Mouse (Mus musculus) kidney, adult 8-10 months (tissue): Measurements from ENCODE around the gene Cdc26.

Source experiments
- DNase-seq, 2 experiments: peaks; one replicate each; pipeline ENCODE4 v3.0.0; 2022

Gene Cdc26

DNA sequence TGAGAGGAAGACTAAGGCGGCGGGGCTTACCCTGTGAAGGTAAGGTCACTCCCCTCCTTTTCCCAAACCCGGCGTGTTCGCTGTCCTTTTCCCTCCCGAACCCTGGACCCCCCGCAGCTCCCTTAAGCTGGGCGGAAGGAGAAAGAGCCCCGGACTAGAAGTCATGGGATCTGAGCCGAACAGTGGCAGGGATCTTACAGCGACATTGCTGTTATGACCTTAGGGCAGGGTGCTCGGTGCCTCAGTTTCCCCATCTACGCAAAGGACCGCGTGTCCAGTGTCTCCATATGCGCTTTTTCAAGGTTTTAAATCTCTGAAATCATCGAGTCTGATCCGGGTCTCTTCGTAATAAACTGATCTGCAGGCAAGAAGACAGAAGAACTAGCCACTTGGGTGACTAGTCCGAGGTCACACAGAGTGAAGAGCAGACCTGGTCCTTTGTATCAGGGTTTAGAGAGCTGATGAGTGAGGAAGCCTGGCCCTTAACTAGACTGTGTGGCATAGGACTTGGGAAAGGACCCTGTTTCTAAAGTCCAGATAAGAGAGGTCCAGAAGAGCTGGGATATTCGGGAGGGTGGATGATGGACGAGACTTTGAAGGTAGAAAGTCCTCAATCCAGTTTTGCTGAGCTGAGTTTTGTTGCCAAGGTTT lies 47.5 kb downstream of the Cdc26 start:
- no peak for DNase-seq

DNA sequence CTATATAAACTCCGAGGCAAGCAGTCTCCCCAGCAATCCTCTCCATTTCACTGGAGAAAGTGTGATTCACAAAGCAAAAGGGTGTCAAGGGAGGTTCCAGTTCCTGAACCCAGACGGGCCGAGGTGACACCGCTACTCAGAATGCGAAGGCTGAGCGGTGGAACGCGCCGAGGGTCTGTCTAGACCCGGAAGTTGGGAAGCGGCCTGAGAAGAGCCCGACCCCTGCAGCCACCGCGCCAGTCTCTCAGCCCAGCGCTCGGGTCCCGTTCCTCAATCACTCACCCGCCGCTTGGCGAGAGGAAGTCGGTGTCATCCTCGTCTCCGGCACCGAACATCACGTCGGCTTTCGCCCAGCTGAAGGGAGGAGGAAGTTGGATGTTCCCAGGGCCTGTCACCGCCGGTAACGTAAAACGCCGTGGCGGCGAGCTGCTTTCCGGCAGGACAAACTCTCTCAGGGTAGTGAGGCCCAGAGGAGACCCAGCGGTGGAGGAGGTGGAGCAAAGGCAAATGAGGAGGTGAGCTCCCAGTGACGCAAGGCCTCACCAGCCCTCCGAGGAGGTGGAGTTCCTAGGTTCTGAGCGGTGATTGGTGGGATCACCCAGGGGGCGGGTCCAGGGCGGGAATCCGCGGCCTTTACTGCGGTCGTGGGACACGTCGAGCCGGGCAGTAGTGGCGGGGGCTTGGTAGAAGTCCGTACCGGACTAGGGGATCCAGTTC lies 48.2 kb downstream of the Cdc26 start, which contains the start of the genes Fkbp15 and Slc31a1:
Gene Fkbp15 (minus strand): TSS at position 461 of the 717 bp plus-strand sequence.
Gene Slc31a1 (plus strand): TSS at position 640 of the 717 bp plus-strand sequence.
- peak; percentile 97 to 98 for DNase-seq

DNA sequence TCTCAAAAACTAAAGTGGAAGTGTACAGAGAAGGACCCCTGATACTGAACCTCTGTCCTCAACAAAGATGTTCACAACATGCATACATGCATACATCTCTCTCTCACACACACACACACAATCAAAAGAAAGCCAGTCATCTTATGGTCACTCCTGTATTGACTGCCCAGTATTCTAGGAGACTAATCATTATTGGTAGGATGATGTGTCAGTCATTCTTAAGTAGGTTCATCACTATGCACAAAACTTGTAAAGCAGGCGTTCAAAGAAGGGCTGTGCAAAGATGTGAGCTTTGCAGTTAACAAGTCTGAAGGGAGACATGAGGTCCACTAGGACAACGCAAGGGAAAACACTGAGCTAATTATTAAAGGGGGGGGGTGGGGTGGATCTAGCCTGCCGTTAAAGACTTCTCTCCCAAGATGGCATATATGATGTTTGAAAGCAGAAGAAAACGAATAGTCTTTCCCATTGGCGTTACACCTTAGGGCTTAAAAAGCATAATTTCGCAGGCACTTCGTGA lies 49.1 kb downstream of the Cdc26 start:
- DNase-seq: peak in 1 of 2 experiments; percentile 42

DNA sequence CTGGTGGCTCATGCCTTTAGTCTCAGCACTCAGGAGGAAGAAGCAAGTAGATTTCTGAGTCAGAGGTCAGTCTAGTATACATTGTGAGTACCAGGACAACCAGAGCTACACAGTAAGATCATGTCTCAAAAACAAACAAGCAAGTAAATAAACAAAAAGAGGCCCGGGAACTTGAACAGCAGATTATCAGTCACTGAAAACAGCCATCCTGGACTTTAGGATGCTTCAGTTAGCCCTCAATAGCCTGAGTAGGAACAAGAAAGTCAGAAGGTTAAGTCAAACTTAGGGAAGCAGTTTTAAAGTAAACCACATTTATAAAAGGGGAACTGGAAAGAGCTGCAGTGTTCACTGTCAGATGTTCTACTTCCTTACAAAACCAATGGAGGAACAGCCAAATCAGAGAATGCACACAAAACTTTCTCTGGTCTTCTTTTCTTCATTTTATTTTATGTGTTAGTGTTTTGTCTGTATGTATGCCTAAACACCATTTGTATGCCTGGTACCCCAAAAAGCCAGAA lies 50.8 kb downstream of the Cdc26 start:
- no peak for DNase-seq

DNA sequence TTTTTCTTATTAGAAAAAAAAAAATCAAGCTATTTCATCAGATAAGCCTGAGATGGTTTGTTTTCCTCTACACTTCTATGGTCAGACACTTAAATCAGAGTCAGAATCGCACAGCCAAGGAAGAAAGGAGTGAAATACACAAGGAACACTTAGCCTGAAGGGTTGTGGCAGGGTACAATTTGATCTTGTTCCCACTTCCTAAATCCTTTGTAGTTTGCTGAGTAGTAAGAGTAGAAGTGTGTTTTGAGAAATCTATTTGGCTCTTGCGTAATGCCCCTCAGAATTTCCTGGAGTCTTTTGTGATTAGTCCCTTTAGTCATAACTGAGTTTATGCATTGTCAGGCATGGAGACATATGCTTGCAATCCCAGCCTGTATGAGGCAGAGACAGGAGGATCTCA lies 59.1 kb downstream of the Cdc26 start:
- DNase-seq: no peak

DNA sequence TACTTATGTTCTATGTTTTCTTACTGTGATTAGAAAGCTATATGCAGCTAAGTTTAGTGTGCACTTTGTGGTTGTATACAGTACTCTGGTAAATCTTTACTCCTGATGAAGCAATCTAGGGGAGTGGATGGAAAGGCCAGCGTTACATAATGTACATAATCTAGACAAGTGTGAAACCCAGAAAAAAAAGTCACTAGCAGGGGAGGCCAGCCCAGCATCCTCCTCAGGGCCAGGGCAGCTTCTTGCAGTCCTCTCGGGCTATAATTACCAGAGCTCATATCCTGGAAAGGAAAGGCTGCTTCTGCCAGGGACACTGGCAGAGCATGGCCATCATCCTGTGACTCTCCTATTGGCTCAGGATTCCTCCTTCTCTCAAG lies 60.1 kb downstream of the Cdc26 start:
- DNase-seq: no peak

DNA sequence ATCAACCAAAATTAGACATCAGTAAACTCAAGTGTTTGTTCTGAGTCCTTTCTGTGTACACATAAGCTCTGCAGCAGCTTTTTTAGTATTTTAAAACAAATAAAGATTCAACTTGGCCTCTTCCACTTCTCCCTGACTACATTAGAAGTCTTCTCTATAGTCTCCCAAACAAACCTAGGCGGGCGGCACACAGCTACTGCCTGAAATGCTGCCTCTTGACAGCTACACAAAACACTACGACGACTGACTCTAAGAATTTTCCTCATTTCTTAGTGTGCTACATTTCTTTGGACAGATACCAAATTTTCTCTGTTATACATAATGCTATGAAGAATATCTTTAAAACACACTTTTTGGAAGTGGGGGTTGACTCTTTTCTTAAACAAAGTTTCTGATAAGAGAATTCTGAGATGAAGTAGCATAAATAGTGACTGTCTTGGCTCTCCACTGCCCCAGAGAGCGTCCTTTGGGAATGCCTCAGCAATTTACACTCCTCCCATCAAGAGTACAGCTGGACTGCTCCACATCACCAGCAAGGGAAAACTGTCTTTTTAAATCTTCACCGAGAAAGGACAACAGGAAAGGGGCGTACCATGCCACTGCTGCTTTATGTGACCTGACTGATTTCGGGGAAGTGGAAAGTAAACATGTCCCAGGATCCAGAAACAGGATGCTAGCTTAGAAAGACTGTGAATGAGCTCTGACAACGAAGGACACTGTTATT lies 60.7 kb downstream of the Cdc26 start:
- peak in 1 of 2 experiments; percentile 31 for DNase-seq

DNA sequence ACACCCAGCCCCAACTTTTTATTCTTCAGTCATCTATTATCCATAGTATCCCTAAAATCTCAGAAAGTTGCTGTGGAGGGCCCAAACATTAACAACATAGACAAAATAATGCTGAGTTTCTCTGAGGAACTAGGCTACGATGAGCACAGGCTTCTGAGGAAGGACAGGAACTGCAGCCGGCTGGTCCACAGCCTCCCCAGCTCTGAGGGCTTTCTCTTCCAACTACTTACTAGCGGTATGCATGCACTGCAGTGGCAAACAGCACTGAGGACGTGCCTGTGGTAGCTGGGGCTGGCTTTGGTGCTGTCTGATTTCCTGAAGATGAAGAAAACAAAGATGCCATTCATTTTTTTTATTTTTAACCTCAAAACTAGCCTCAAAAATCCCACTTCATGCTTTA lies 62.6 kb downstream of the Cdc26 start:
- DNase-seq: no peak

DNA sequence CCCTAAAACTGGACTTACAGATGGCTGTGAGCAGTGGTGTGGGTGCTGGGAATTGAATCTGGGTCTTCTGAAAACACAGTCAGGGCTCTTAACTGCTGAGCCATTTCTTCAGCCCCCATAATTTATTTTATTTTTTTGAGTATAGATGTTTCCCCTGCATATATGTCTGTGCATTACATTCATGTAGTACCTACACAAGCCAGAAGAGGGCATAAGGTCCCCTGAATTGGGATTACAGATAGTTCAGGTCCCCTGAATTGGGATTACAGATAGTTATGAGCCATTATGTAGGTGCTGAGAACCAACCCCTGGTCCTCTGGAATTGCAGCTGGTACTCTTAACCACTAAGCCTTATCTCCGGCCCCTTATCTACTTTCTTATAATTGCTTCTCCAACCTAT lies 64.4 kb downstream of the Cdc26 start:
- DNase-seq: no peak

DNA sequence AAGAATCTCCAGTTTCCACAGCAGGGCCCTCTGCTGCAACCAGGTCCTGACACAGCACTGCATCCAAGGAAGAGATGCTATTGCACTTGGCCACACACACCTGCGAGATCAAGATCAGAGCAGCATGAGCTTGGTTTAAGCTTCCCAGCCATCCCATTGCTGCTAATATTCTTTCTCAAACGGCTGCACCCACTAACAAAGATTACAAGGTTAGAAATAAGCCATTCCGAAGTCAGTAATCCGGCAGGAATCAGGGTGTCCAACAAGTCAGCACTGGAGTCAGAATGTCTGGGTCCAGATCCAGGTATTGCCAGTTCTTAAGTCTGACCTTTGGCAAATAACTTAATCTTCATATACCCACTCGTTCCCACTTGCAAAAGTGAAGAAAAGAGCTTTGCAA lies 69.9 kb downstream of the Cdc26 start:
- no peak for DNase-seq
